Mouse (Mus musculus) cerebellum, adult 18-20 months (tissue): ENCODE measurements at regions not wholly inside any gene's neighbourhood (a gene's known extent, or its start where the extent isn't known, plus 50 kb on each side); places are given as distances from the start of the nearest gene placed in this dataset.
"Not testable (repeated sequence)": the region's sequence is repeated elsewhere in the genome, so short reads cannot be mapped to it uniquely, and the experiment has no call there.

Source experiments
- DNase-seq, 2 experiments: peaks; one replicate each; pipeline ENCODE4 v3.0.0; 2021

DNA sequence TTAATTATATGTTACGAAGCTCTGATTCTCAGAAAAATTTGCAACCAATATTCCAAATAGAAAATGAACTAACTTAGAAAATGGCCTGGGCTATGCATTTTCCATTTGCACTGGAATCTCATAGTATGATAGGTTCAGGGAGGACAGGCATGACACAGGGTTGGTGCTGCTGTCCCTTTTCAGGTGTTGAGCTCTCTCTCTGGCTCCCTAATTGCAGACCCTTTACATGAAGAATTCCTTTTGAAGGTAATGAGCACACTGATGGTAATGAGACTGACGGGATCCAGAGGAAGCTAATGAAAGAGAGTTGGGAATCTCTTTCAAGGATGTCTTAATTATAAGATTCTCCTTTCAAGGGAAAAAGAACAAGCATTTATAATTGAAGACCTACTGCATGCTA, 87.6 kb downstream of the Serpinb8 start:
- DNase-seq: no peak

DNA sequence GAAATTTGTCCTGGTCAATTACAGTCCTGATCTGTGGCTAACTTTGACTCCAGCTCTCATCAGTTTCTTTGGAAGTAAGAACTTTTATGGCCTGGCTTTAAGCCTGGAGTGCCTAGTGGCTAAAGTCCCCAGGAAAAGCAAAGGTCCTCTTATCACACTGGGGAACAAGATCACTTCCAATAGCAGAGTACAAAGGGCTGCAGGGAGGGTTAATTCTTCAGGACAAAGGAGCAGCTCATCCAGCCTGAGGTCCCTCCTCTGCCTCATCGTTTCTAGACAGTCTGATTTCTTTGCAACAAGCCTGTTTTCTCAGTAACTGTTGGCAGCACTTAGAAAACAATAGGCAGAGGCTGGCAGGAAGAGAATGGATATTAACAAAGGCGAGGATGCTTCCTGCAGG, 107.1 kb downstream of the Serpinb8 start:
- DNase-seq: no peak

DNA sequence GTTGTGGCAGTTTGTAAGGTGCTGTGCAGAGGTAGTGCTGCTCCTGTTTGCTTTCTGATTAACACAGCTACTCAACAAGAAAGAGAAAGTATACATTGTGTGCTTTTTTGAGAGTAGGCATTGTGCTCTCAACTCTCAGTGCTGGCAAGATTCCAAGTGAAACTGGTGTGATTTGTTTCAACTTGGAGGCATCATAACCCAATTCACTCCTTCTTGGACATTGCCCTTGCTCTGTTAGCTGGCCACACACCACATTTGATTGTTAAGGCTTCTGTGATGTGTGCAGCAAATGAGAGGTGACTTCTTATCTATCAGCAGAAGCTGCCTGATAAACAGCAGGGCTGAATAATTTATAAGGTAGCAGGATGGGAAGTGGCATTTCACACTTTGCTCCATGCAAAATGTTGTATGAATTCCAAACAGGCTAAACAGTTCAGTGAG, 116.3 kb downstream of the Serpinb8 start:
- DNase-seq: no peak

DNA sequence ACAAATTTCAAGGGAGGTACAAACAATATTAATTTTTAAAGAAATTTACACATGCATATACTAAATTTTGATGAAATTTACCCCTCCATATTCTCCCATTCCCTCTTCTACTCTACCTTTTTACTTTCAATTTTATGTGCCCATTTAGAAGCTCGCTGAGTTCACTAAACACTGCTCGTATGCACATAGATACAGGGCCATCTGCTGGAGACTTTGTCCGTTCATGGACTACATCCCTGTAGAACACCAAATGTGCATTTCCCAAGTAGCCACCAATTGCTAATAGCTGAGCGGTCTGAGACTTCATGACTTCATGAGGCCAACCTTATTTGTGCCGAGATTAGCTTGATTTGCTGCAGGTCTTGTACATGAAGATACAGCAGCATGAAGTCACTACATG, 118.8 kb downstream of the Serpinb8 start:
- DNase-seq: no peak

DNA sequence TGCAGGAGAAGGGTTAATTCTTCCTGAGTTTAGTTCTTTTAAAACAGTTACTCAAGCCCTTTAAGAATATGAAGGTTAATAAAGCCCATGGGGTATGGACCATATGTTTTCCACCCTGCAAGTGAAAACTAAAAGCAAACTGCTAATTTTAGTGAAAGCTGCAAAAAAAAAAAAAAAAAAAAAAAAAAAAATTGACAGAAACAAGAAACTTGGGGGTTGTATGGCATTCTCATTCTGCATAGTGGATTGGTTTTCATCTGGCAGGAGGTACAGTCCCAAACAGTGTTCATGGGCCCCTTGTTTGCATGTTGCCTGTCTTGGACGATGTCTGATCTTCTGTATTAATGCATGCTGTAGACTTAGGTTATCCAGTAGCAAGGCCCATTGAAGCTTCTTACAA, 125.1 kb downstream of the Serpinb8 start:
- DNase-seq: no peak

DNA sequence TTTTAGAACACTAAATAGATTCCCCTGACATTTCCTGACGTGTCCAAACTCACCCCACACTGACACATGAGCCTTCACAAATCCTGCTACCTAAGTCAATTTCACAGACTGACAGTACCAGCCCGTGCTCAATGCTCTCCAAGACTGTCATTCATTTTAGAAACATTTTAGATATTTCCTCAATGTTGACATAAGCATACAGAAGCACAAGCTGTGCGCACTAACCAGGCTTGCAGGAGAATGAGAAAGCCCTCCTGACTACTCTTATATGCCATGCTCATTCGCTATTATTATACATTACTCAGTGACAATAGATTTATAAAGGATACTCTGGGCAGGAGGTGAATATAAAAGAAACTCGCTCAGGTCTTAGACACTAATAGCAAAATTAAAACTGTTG, 129.5 kb downstream of the Serpinb8 start:
- DNase-seq: no peak

DNA sequence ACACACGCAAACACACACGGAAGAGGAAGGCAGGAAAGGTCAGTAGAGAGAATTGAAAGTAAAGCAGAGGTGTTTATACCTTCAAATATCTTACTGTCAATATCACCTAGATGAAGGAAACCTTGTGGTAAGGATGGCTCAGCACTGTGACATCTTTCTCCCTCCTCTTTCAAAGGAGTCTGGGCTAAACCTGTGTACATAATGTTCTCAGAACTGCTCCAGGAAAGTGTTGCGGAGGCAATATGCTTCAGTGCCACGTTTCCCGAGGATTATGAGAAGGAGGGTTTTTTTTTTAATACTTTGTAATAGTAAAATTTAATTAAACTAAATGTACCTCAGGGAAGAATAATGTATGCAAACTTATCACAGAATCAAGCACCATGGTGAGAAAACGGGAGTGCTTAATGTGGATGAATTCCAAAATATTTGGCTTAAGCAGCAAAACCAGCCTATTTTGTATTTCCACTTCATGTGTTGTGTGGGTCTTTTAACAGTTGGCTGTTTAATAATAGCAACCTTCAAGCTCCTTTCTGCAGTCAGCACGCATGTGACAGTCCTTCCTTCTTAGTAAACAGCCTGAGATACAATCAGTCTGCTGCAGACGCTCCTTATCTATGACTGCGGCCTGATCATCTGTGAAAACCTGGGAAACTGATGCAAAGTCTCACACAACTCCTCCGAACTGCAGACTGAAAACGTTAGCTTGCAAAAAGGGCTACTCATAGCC, 138.5 kb downstream of the Serpinb8 start:
- DNase-seq: no peak

DNA sequence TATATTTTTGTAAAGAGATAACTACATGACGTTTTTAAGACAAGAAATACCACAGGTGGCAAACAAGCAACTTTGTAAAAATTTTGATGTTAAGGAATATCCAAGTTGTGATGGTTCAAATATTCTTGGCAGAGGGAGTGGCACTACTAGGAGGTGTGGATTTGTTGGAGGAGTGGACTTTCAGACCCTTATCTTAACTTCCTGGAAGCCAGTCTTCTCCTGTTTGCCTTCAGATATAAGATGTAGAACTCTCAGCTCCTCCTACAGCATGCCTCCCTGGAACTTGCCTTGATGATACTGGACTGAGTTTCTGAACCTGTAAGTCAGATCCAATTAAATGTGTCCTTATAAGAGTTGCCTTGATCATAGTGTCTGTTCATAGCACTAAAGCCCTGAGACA, 175.5 kb downstream of the Serpinb8 start:
- DNase-seq: no peak

DNA sequence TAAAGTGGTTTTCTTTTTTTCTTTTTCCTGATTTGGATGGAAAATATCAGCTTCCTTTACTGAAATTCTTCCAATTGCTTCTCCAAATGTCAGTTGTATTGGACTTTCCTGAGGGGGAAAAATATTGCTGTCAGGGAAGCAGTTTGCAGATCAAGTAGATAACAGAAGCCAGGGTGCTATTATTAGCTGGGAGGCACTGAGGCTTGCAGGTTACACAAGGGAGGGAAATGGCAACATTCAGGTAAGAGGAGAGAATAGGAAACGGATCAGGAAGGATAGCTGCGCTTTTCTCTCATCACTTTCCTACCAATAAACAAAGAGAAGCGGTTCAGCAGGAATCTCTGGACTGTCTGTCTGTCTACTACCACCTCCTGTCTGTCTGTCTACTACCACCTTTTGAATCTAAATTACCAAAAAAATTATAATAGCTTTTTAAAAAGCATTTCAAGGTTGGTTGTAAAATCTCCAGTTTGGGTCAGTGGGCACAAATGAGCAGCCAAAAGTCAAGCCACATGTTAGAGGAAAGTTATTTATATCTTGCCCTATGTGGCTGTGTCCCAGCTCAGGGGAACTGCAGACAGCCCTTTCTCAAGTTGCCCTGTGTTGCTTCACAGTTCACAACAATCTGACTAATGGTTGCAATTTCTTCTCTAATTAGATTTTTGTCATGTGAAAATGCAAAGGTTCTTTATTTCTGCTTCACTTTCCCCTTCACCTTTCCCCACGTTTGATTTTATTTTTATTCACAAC, 177.6 kb downstream of the Serpinb8 start:
- no peak for DNase-seq

DNA sequence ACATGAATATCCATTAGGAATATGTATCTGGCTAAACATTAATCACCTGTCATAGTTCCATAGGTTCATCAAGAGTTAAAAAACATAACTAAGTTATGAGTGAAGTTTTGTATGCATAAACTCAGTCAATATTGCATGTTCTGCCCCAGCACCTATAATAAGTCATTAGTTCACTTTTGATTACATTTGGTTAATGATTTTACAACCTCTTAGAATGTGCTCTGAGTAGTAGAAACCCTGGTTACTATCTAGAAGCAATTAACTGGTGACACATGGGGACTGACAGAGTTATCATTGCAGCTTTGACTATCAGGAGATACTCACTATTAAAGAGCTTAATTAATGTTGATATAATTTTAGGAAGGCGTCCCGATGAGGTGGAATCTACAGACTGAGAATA, 183.2 kb downstream of the Serpinb8 start:
- no peak for DNase-seq

DNA sequence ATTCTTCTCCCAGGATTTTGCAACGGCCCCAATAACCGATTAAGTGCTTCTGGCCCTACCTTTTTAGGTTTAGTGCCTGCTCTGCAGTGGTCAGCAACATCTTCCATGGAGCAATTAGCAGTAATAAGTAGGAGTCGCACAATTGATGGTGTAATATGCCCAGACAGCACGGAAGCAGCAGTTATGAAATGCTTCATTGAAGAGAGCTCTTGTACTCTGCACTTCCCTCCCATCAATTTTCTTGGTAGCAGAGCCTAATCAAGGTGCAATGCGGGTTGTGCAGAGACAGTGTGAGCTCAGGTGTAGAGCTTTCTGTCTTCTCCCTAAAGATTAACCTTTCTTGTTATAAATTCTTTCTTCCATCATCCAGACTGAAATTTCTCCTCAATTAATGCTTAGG, 193.3 kb downstream of the Serpinb8 start:
- DNase-seq: no peak

DNA sequence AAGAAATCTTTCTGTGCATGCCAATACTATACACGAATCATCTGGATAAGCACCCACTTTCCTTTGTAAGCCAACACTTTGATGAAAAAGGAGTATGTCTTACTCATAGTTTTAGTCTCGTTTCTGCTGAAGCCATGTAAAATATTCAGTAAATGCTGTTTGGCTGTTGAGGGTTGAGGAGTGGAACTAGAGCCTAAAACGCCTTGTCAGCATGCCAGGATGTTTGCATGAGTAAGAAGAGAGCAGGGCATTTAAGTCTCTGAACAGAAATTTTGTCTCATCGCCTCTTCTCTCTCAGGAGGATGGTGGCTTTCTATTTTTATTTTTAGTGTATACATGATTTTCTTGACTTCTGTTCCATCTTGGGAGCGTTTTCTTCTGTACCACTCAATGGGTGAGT, 216.0 kb downstream of the Serpinb8 start:
- no peak for DNase-seq

DNA sequence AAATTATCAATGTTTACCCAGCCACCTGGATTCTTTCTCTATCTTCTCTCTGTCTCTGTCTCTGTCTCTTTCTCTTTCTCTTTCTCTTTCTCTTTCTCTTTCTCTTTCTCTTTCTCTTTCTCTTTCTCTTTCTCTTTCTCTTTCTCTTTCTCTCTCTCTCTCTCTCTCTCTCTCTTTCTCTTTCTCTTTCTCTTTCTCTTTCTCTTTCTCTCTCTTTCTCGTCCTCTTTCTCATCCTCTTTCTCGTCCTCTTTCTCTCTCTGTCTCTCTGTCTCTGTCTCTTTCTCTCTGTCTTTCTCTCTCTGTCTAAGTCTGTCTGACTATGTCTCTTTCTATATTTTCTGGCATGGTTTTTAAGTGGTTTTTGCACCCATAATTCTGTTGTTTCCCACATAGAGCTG, 217.6 kb downstream of the Serpinb8 start:
- not testable (repeated sequence) for DNase-seq

DNA sequence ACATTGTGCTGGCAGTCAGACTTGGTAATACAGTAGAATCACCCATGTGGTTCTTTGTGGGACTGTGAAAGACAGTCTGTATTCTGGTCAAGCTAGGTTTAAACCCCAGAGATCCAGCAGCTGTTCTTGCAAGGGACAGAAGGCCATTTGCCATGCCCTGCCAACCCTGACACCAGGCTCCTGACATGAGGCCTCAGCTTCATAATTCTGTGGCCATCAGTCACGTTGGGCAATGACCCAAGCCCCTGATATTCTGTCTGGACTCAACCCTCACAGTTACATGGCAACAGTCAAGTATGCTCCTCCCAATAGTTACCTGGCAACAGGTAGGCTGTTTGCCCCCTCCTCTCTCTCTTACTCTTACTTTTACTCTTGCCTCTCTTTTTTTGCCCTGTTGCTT, 221.3 kb downstream of the Serpinb8 start:
- no peak for DNase-seq

DNA sequence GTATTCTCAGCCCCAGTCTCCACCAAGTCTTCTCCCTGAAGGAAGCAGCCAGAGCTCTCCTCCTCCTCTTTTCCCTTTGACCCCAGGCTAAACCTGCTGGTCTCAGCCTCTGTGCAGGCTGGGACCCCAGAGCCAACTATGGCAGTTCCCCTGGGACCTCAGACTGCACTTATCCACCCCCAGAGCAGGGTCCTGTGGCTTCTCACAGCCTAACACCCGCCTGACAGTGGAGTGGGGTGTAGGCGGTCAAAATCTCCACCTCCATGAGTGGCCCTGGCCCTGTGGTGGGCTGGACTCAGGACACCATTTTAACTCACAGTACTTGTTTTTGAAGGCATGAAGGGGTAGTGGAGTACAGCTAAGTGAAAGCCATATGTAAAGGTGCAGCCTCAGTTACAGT, 222.1 kb downstream of the Serpinb8 start:
- DNase-seq: no peak

DNA sequence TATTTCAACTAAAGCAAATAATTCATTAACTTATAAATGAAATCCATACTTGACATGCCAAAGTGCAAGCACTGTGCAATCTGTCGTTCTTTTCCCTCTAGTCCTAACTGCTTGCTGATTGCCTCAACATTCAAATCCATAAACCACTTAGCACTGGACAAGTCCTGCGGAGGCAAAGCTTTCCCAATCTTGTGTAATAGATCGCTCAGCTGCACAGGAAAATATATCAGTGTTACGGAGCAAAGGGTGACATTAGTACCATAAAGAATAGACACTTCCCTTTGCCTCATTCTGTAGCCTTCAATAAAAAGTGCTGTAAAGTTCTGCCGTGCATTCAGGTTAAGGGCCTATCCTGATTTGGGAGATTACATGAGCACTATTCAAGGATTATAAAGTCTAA, 248.1 kb downstream of the Serpinb8 start:
- no peak for DNase-seq

DNA sequence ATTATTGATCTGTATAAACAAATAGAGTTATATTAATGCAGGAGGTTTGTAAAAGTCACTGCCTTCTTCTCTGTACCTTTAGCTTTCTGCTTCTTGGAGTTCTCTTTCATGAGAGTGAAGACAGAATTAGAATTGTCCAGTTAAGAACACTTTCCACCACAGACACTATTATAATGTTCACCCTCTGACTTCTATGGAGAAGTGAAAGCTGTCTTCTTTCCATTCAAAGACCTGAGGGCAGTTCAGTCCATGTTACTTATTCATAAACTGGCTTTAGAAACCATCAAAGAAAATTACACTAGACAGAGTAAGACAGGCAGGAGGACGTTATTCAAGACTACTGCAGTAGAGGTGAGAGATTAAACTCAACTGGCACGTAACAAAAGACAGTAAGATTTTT, 262.6 kb downstream of the Serpinb8 start:
- no peak for DNase-seq

DNA sequence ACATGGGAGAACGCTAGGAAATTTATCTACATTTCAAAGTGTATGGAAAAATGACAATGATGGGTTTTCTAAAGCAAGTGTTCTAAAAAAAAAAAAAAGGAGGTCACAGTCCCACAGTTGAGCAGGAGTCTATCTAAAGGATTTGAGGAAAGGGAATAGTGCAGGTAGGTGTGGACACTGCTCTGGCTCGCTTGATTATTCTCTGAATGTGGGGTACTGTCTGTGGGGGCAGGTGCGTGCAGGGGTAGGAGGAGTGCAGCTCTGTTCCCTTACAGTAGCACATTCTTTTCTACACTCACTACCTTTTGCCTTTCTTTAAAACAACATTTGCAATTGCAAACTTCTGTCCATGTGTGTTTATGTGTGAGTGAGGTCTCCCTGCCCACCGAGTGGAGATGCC, 263.2 kb downstream of the Serpinb8 start:
- DNase-seq: no peak

DNA sequence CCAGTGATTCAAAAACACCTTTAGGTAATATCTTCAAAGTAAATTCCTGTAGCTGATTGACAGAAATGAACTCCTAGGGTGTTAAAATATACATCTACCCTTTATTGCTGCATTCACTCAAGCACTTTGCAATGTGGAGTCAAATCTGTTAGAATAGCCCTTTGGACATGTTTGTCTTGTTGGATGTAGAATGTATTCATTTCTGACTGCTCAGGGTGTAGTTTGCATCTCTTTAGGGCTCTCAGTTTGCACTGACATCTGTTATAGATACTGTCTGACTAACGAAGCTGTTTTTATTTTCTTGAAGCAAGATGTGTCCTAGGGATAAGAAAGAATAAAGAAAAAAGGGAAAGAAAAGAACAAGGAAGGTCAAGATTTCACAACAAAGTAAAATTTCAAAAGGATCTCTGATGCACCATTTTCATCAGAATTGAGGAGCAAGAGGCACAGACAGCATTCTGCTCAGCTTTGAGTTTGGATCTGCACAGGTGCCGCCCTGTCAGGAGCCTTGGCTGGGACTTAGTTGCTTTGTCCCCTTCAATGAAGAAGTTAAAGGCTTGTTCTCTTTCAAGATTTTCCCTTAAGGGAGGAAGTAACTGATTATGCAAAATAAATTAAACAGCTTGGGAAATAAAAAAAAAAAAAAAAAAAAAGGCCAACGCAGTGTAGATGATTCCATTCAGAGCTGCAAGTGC, 308.1 kb downstream of the Serpinb8 start:
- no peak for DNase-seq

DNA sequence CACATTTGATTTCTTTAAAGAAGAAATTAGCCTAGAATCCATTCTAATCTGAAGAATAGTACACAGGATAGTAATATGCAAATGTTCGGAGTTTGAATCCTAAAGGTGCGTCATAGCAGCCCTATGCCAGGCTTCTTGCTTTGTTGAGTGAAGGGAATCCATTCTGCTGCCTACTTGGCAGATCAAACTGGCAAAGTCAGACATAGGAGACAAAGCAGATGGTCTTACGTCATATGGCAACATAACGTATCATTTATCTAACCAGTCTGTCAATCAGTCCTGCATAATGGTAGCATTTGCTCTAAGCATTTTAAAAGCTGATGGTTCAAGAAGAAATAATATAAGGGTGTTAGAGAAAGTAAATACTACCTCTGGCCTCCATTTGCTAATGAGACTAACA, 309.5 kb downstream of the Serpinb8 start:
- no peak for DNase-seq

DNA sequence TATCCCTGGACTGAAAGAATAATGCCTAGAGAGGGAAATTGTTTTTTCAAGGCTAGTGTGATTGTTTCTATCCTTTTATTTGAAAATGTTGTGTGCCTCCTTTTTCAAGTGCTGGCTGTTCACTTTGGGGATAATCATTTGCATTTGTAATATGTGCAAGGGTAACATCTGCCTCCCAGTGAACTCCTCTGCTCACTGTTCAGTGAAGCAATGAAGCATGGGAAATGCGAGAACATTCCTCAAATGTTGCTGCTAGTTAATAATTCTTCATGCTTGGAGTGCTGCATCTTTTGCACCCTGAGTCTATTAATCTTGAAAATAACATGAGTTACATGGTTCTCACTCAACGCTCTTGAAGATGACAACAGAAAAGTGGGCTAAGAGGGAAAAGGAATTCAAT, 310.6 kb downstream of the Serpinb8 start:
- DNase-seq: no peak

DNA sequence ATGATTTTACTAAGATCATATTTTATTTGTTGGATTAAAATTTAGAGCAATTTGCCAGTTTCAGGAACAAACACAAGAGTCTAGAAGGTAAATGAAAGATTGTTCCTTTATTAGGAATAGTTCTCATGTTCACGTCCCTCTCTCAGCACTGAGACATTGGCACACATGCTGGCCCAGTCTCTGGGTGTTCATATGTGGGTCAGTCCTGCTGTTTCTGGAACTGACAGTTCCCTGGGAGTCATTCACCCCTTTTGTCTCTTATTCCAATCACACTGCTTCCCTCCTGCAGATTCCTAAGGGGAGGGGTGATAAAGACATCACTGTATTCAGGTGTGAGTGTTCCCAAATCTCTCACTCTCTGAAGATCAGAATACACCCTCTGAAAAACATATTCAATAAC, 311.1 kb downstream of the Serpinb8 start:
- peak in 1 of 2 experiments; percentile 4 for DNase-seq

DNA sequence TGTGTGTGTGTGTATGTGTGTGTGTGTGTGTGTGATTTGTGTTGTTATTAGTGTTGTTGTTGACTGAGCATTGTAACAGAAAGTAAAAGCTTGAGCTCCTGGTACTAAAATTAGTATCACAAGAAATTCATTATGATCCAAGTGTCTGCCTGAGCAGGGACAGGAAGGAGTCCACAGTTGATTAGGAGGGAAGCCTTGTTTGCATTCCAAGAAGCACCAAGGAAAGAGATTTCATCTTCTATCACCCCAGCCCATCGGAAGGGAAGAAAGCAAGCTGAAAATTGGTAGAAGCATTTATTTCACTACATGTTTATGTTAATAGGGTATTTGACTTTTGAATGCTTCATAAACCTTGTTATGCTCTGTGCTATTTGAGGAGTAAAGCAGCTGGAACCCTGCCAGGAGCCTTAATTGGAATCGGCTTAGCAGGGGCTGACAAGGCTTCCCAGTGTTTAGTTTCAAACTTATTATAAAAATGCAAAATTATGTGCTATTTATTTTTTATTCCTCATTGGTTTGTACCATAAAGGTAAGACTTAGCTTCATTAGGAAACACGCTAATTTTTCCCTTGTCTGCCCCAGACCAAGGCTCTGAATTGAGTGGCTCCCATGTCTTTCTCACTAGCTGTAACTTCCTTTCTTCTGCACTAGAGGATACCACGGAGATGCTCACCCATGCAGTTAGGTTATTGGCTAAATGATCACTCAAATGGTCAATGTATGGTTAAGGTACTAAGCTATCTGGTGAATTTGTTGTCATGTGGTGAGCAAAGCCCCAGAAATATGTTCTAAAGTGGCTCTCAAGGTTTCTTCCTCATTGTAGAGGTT, 318.6 kb downstream of the Serpinb8 start:
- no peak for DNase-seq
